Mouse (Mus musculus): ENCODE data around the gene Camk1d. TPM values are rescaled to one million over a fixed set of nuclear protein-coding genes. Genes with fewer than 3 reads are reported as not detected.

The Camk1d gene
- polyA plus RNA-seq, 1 experiment from 2014 or later: 5.6 TPM

- H3K4me1 ChIP-seq (ENCODE audit: control insufficient read depth in 2 of 2, insufficient read depth in 2 of 2, low read length in 2 of 2): peaks cover 0 to 8% of the 10 kb centered on the region in 2 experiments; a peak in 2 of 4 replicates
- ATAC-seq (ENCODE audit: insufficient number of reproducible peaks, insufficient read depth, low FRiP score, low read depth): no peak
- WGBS: 84% methylated on average over 14 of the region's 14 CpGs
- H3K36me3 ChIP-seq (ENCODE audit: control insufficient read depth, insufficient read depth, low read length): no peaks in the 10 kb centered on the region
- no peak overlapping the region for H3K4me3 ChIP-seq (ENCODE audit: control insufficient read depth in 1 of 2, insufficient read depth in 1 of 2, low read depth in 1 of 2, low read length in 2 of 2)
- no peak overlapping the region for H3K9ac ChIP-seq (ENCODE audit: low read length)
- H3K27me3 ChIP-seq (ENCODE audit: control insufficient read depth, insufficient read depth, low read length): no peaks in the 10 kb centered on the region
- no peak overlapping the region for H3K4me2 ChIP-seq (ENCODE audit: low read length)
- H3K27ac ChIP-seq (replicated peaks in 1 of 2; ENCODE audit: control insufficient read depth in 1 of 2, insufficient read depth in 1 of 2, low read depth in 2 of 2, low read length in 2 of 2): no peak overlapping the region
- H3K9me3 ChIP-seq (ENCODE audit: control insufficient read depth, low read length): no peaks in the 10 kb centered on the region
These were observed 77.2 kb downstream of the Camk1d start for GRCm38 (mm10) chr2:5636801-5637742.

- no peak for ATAC-seq (ENCODE audit: insufficient number of reproducible peaks, insufficient read depth, low FRiP score, low read depth)
- no peak overlapping the region for H3K27ac ChIP-seq (replicated peaks in 1 of 2; ENCODE audit: control insufficient read depth in 1 of 2, insufficient read depth in 1 of 2, low read depth in 2 of 2, low read length in 2 of 2)
- WGBS: 85% methylated on average over 6 of the region's 6 CpGs
- no peak overlapping the region for H3K4me3 ChIP-seq (ENCODE audit: control insufficient read depth in 1 of 2, insufficient read depth in 1 of 2, low read depth in 1 of 2, low read length in 2 of 2)
- H3K9me3 ChIP-seq (ENCODE audit: control insufficient read depth, low read length): no peaks in the 10 kb centered on the region
- no peaks in the 10 kb centered on the region for H3K27me3 ChIP-seq (ENCODE audit: control insufficient read depth, insufficient read depth, low read length)
- H3K4me2 ChIP-seq (ENCODE audit: low read length): no peak overlapping the region
- no peaks in the 10 kb centered on the region for H3K36me3 ChIP-seq (ENCODE audit: control insufficient read depth, insufficient read depth, low read length)
- no peak overlapping the region for H3K9ac ChIP-seq (ENCODE audit: low read length)
- no peaks in the 10 kb centered on the region for H3K4me1 ChIP-seq (ENCODE audit: control insufficient read depth in 2 of 2, insufficient read depth in 2 of 2, low read length in 2 of 2)
These were observed 82.0 kb downstream of the Camk1d start for GRCm38 (mm10) chr2:5632355-5632684.

- H3K4me1 ChIP-seq (ENCODE audit: control insufficient read depth in 2 of 2, insufficient read depth in 2 of 2, low read length in 2 of 2): no peaks in the 10 kb centered on the region
- no peak overlapping the region for H3K4me2 ChIP-seq (ENCODE audit: low read length)
- 76% methylated on average over 11 of the region's 11 CpGs for WGBS
- H3K36me3 ChIP-seq (ENCODE audit: control insufficient read depth, insufficient read depth, low read length): no peaks in the 10 kb centered on the region
- ATAC-seq (ENCODE audit: insufficient number of reproducible peaks, insufficient read depth, low FRiP score, low read depth): no peak
- H3K27me3 ChIP-seq (ENCODE audit: control insufficient read depth, insufficient read depth, low read length): no peaks in the 10 kb centered on the region
- H3K9ac ChIP-seq (ENCODE audit: low read length): no peak overlapping the region
- H3K9me3 ChIP-seq (ENCODE audit: control insufficient read depth, low read length): no peaks in the 10 kb centered on the region; the same call in 1 of the 2 replicates
- H3K27ac ChIP-seq (replicated peaks in 1 of 2; ENCODE audit: control insufficient read depth in 1 of 2, insufficient read depth in 1 of 2, low read depth in 2 of 2, low read length in 2 of 2): no peak overlapping the region
- H3K4me3 ChIP-seq (ENCODE audit: control insufficient read depth in 1 of 2, insufficient read depth in 1 of 2, low read depth in 1 of 2, low read length in 2 of 2): no peak overlapping the region
These were observed 82.5 kb downstream of the Camk1d start for GRCm38 (mm10) chr2:5631676-5632354.

- Histone ChIP-seq H3K27me3 (ENCODE audit: control insufficient read depth, insufficient read depth, low read length) (no peaks in the 10 kb centered on the region), H3K9ac (ENCODE audit: low read length) (no peak overlapping the region), H3K4me3 (ENCODE audit: control insufficient read depth in 1 of 2, insufficient read depth in 1 of 2, low read depth in 1 of 2, low read length in 2 of 2) (no peak overlapping the region), H3K4me2 (ENCODE audit: low read length) (no peak overlapping the region), H3K27ac (replicated peaks in 1 of 2; ENCODE audit: control insufficient read depth in 1 of 2, insufficient read depth in 1 of 2, low read depth in 2 of 2, low read length in 2 of 2) (no peak overlapping the region), H3K9me3 (ENCODE audit: control insufficient read depth, low read length) (no peaks in the 10 kb centered on the region; the same call in 1 of the 2 replicates), H3K36me3 (ENCODE audit: control insufficient read depth, insufficient read depth, low read length) (no peaks in the 10 kb centered on the region), H3K4me1 (ENCODE audit: control insufficient read depth in 2 of 2, insufficient read depth in 2 of 2, low read length in 2 of 2) (no peaks in the 10 kb centered on the region)
- 47% methylated on average over 4 of the region's 4 CpGs for WGBS
- ATAC-seq (ENCODE audit: insufficient number of reproducible peaks, insufficient read depth, low FRiP score, low read depth): no peak
These were observed 83.6 kb downstream of the Camk1d start for GRCm38 (mm10) chr2:5630710-5631109.

GRCm38 (mm10) chr2:5624379-5624778, 89.9 kb downstream of the Camk1d start:
- H3K27ac ChIP-seq (replicated peaks in 1 of 2; ENCODE audit: control insufficient read depth in 1 of 2, insufficient read depth in 1 of 2, low read depth in 2 of 2, low read length in 2 of 2): no peak overlapping the region
- H3K27me3 ChIP-seq (ENCODE audit: control insufficient read depth, insufficient read depth, low read length): no peaks in the 10 kb centered on the region
- H3K36me3 ChIP-seq (ENCODE audit: control insufficient read depth, insufficient read depth, low read length): no peaks in the 10 kb centered on the region
- ATAC-seq (ENCODE audit: insufficient number of reproducible peaks, insufficient read depth, low FRiP score, low read depth): no peak
- no peak overlapping the region for H3K4me3 ChIP-seq (ENCODE audit: control insufficient read depth in 1 of 2, insufficient read depth in 1 of 2, low read depth in 1 of 2, low read length in 2 of 2)
- no peak overlapping the region for H3K9ac ChIP-seq (ENCODE audit: low read length)
- H3K4me2 ChIP-seq (ENCODE audit: low read length): no peak overlapping the region
- peaks cover 3 to 5% of the 10 kb centered on the region in 2 experiments; a peak in 1 of 4 replicates for H3K4me1 ChIP-seq (ENCODE audit: control insufficient read depth in 2 of 2, insufficient read depth in 2 of 2, low read length in 2 of 2)
- no peaks in the 10 kb centered on the region; the same call in 1 of the 2 replicates for H3K9me3 ChIP-seq (ENCODE audit: control insufficient read depth, low read length)
- WGBS: 17% methylated on average over 4 of the region's 4 CpGs

GRCm38 (mm10) chr2:5618361-5618896, 95.9 kb downstream of the Camk1d start:
- Histone ChIP-seq H3K4me1 (ENCODE audit: control insufficient read depth in 2 of 2, insufficient read depth in 2 of 2, low read length in 2 of 2) (peaks cover 14 to 16% of the 10 kb centered on the region in 2 experiments; a peak in 3 of 4 replicates), H3K27me3 (ENCODE audit: control insufficient read depth, insufficient read depth, low read length) (no peaks in the 10 kb centered on the region), H3K4me2 (ENCODE audit: low read length) (no peak overlapping the region), H3K36me3 (ENCODE audit: control insufficient read depth, insufficient read depth, low read length) (no peaks in the 10 kb centered on the region), H3K27ac (replicated peaks in 1 of 2; ENCODE audit: control insufficient read depth in 1 of 2, insufficient read depth in 1 of 2, low read depth in 2 of 2, low read length in 2 of 2) (no peak overlapping the region), H3K9ac (ENCODE audit: low read length) (no peak overlapping the region), H3K4me3 (ENCODE audit: control insufficient read depth in 1 of 2, insufficient read depth in 1 of 2, low read depth in 1 of 2, low read length in 2 of 2) (no peak overlapping the region), H3K9me3 (ENCODE audit: control insufficient read depth, low read length) (no peaks in the 10 kb centered on the region)
- WGBS: 89% methylated on average over 8 of the region's 8 CpGs
- no peak for ATAC-seq (ENCODE audit: insufficient number of reproducible peaks, insufficient read depth, low FRiP score, low read depth)

GRCm38 (mm10) chr2:5614896-5615295, 99.4 kb downstream of the Camk1d start:
- peak overlapping the region in 1 of 2 experiments; percentile 57; a peak in 2 of 4 replicates for H3K27ac ChIP-seq (replicated peaks in 1 of 2; ENCODE audit: control insufficient read depth in 1 of 2, insufficient read depth in 1 of 2, low read depth in 2 of 2, low read length in 2 of 2)
- no peaks in the 10 kb centered on the region for H3K9me3 ChIP-seq (ENCODE audit: control insufficient read depth, low read length)
- no peak overlapping the region for H3K4me2 ChIP-seq (ENCODE audit: low read length)
- no peak overlapping the region for H3K4me3 ChIP-seq (ENCODE audit: control insufficient read depth in 1 of 2, insufficient read depth in 1 of 2, low read depth in 1 of 2, low read length in 2 of 2)
- H3K27me3 ChIP-seq (ENCODE audit: control insufficient read depth, insufficient read depth, low read length): no peaks in the 10 kb centered on the region
- H3K9ac ChIP-seq (ENCODE audit: low read length): no peak overlapping the region
- H3K4me1 ChIP-seq (ENCODE audit: control insufficient read depth in 2 of 2, insufficient read depth in 2 of 2, low read length in 2 of 2): peaks cover 32 to 38% of the 10 kb centered on the region in 2 experiments
- H3K36me3 ChIP-seq (ENCODE audit: control insufficient read depth, insufficient read depth, low read length): no peaks in the 10 kb centered on the region
- 69% methylated on average over 3 of the region's 3 CpGs for WGBS
- no peak for ATAC-seq (ENCODE audit: insufficient number of reproducible peaks, insufficient read depth, low FRiP score, low read depth)

All from heart, embryonic 14.5 days (tissue).